Mouse (Mus musculus) ES-E14 (cell line): ENCODE measurements around the gene Rapgef3. TPM values are rescaled to one million over a fixed set of nuclear protein-coding genes. Genes with fewer than 3 reads are reported as not detected.

Experiments
- DNase-seq: peaks from one replicate; pipeline ENCODE4 v3.0.0-alpha.2; 2013; ENCODE audit warnings: low read depth, low spot score
- H3K27ac ChIP-seq: 2 replicates; pipeline ENCODE4 v1.5.1; 2012; ENCODE audit warnings: low read depth, mild to moderate bottlenecking, low read length, moderate library complexity, mixed read lengths; ENCODE audit not compliant: poor library complexity, insufficient read depth, severe bottlenecking
- H3K36me3 ChIP-seq: 2 replicates; pipeline ENCODE4 v1.6.1; 2012; ENCODE audit warnings: mild to moderate bottlenecking, low read length, moderate library complexity, mixed read lengths; ENCODE audit not compliant: control insufficient read depth, poor library complexity, insufficient read depth, severe bottlenecking
- H3K4me1 ChIP-seq, 2 experiments: fragments of 150-350 bp in 1 of 2; sonication (generic) in 1 of 2; 2 replicates each; pipeline ENCODE4 v1.6.1; 2012; ENCODE audit warnings: low read length in 2 of 2, mild to moderate bottlenecking in 1 of 2, mixed read lengths in 1 of 2; ENCODE audit not compliant: control insufficient read depth in 2 of 2, insufficient read depth in 2 of 2, poor library complexity in 1 of 2
- H3K4me3 ChIP-seq, 2 experiments: fragments of 150-350 bp in 1 of 2; sonication (generic) in 1 of 2; 2 replicates each; pipeline ENCODE4 v1.5.1; 2012; ENCODE audit warnings: low read length in 2 of 2, low read depth in 1 of 2, mild to moderate bottlenecking in 1 of 2, mixed read lengths in 1 of 2; ENCODE audit not compliant: insufficient read depth in 1 of 2, poor library complexity in 1 of 2, severe bottlenecking in 1 of 2
- H3K9ac ChIP-seq: 2 replicates; pipeline ENCODE4 v1.6.1; 2012; ENCODE audit warnings: low read depth, mild to moderate bottlenecking, low read length, mixed read lengths; ENCODE audit not compliant: poor library complexity, insufficient read depth, severe bottlenecking
- H3K9me3 ChIP-seq: fragments of 150-350 bp; sonication (generic); 2 replicates; pipeline ENCODE4 v1.6.1; 2012; ENCODE audit warnings: low read depth, mild to moderate bottlenecking, low read length; ENCODE audit not compliant: control insufficient read depth, insufficient read depth
- CHD2 ChIP-seq: IDR thresholded peaks from 2 replicates; pipeline ENCODE4 v1.6.1; 2014; ENCODE audit warnings: mild to moderate bottlenecking, low read depth, low read length, inconsistent platforms
- HCFC1 ChIP-seq: IDR thresholded peaks from 2 replicates; pipeline ENCODE4 v1.6.1; 2012; ENCODE audit warnings: low read length, inconsistent platforms, borderline replicate concordance; ENCODE audit not compliant: insufficient read depth
- MAFK ChIP-seq: IDR thresholded peaks from 2 replicates; pipeline ENCODE4 v1.6.1; 2014; ENCODE audit warnings: mild to moderate bottlenecking, low read depth, low read length, inconsistent platforms; ENCODE audit not compliant: insufficient read depth
- ZC3H11A ChIP-seq: IDR thresholded peaks from 2 replicates; pipeline ENCODE4 v1.6.1; 2012; ENCODE audit warnings: low read depth, mild to moderate bottlenecking, inconsistent platforms, low read length, borderline replicate concordance
- ZNF384 ChIP-seq: IDR thresholded peaks from 2 replicates; pipeline ENCODE4 v1.6.1; 2012; ENCODE audit warnings: low read depth, low read length, inconsistent platforms
- in situ Hi-C, 2 experiments: fragments of 600-800 bp; cut with MboI; formaldehyde crosslinking; loops; one replicate each; pipeline ENCODE4 v1.15.1; 2025; ENCODE audit warnings: low sequenced_read_pairs in 2 of 2, inconsistent platforms in 1 of 2; ENCODE audit not compliant: unreplicated experiment in 2 of 2
- total RNA-seq: library from RNA; depleted of rRNA; stranded (reverse); fragments of 300-350 nt; gene quantifications from 2 replicates; pipeline ENCODE4 v1.2.3, GENCODE M21; 2012

Rapgef3 gene
- total RNA-seq, 1 experiment = 12.7 TPM

DNA sequence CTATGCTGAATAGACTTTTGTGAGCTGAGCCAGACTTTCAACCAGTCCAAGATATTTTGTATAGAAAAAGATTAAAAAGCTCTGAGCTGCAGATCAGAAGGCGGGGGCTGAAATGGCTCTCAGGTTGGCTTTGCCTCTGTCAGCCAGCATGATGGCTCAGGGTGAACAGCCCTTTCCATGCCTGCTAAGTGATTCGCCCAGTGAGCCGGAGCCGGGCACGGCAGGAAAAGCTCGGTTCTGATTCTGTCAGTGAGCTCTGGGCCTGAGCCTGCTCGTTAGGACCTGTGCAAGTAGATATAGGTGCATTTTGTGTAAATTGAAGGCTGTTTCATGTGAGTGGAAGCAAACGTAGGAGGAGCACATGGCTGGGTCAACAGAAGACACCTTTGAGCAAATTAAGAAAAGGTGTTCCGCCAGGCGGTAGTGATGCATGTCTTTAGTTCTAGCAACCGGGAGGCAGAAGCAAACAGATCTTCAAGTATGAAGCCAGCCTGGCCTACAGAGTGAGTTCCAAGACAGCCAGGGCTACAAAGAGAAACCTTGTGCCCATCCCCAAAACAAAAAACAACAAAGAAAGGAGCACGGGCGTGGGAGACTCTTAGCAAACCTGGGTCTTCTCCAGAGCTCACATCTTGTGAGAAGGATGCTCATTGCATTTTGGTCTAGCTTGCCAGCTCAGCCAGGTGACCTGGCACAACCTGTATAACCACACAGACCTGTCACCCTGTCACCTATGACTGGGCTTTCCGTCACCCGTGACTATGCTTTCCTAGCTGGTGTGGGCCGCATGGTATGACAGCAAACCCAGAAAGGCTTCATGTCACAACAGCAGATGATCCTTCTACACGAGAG lies 43.2 kb downstream of the Rapgef3 start:
- Histone ChIP-seq H3K36me3 (no peaks in the 10 kb centered on the region), H3K4me3 (no peak overlapping the region), H3K27ac (no peak overlapping the region), H3K4me1 (no peaks in the 10 kb centered on the region), H3K9me3 (no peaks in the 10 kb centered on the region), H3K9ac (no peak overlapping the region)
- no peak for TF ChIP-seq CHD2
- no peak for TF ChIP-seq ZC3H11A
- no peak for TF ChIP-seq ZNF384
- TF ChIP-seq MAFK = no peak
- TF ChIP-seq HCFC1 = no peak
- in situ Hi-C loops = no loop called here
- no peak for DNase-seq

DNA sequence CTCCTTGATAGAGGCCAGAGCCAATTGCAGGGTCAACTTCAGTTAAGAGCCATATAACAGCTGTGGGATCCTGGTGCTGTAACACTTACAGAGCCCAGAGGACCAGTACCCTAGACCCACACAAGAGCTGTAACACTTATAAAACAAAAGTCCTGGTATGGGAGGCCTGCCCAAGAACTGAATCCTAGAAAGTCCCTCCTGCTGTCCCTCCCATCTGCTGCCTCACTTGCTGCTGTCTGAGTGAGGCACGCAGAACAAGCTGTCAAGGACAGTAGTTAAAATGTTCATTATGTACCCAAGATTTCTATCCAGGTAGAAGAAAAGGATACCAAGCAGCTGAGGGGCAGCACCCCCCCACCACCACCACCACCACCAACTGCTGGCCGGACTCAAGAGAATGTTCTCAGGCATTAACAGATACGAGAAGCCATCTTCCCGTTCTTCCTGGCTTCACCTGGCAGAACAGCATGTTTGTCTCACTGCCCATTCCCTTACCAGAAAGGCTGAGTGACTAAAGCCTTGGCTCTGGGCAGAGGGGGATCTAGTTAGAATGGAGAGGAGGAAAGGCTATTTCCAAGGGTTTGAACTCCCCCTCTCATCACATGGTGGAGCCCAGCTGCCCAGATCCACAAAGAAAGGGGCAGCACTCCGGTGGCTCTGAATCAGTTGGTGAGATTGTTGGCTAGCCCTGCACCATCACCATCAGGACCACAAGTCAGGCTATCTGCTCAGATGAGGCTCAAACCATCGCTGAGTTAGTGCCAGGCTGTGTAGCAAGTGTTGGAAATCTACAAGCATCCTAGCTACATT lies 44.0 kb downstream of the Rapgef3 start:
- Histone ChIP-seq H3K4me3 (no peak overlapping the region), H3K4me1 (no peaks in the 10 kb centered on the region), H3K9me3 (no peaks in the 10 kb centered on the region), H3K27ac (no peak overlapping the region), H3K36me3 (no peaks in the 10 kb centered on the region), H3K9ac (no peak overlapping the region)
- DNase-seq = no peak
- in situ Hi-C loops = no loop called here
- TF ChIP-seq ZNF384 (no peak), HCFC1 (no peak), CHD2 (no peak)

DNA sequence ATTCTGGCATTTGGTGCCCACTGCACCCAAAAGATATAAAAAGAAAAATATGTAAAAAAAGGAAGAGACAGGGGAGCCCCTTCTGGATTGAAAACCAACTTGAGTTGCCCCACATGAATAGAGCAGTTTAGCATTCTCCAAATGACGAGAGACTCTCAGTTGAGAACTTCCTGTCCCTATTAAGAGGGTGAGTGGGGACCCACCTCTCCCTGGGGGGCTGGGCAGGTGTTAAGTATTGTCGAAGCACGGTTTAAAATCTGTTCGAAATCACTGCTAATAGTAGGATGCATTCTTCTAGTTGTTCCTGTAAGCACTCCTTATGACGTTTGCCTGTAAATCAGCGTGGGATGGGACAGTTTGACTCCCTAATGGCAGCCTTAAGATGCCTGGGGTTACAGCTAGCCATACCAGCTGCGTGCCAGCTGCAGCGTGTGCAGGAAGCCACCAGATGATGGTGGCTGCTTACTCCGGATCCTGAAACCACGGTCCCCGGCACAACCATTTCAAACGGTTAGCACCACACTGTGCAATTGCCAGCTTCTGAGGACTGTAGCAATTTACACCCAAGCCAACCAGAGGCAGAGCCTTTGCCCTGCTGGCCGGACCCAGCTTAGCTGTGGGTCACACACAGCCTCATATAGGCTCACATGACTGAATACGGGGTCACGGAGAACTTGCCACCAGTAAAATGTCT lies 46.6 kb downstream of the Rapgef3 start:
- no peaks in the 10 kb centered on the region for H3K36me3 ChIP-seq
- no peak overlapping the region for H3K9ac ChIP-seq
- H3K4me1 ChIP-seq = no peaks in the 10 kb centered on the region
- no peak overlapping the region for H3K27ac ChIP-seq
- no peaks in the 10 kb centered on the region for H3K9me3 ChIP-seq
- in situ Hi-C loops = no loop called here
- no peak for TF ChIP-seq CHD2
- no peak for TF ChIP-seq HCFC1
- TF ChIP-seq MAFK = no peak
- no peak for TF ChIP-seq ZNF384
- TF ChIP-seq ZC3H11A = no peak
- no peak overlapping the region for H3K4me3 ChIP-seq
- no peak for DNase-seq

DNA sequence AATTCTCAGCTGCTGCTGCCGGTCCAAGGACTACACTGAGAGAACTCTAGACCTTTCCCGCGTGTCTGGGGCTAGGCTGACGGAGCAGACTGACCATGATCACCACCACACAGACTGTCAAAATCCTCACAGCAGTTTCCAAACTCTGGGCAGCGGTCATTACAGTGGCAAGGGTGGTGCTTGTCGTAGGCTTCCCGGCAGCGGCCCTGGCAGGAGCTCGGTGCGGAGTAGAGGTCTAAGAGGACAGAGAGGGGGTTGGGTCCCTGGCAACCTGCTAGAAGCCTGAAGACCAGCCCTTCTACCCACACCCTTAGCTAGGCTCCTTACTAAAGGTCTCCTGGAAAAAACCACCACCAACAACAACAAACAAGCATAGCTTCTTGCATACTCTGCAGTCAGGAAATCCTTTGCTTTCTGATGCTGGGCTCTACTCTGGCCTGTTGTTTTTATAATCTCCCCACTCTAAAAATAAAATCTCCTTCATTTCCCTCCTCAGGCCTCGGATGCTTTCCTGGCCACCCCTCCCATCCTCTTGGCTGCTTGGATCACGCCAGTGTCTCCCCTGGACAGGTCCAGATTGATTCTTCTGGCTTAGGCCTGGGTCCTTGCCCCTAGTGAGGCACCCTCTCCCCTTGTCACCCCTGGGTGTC lies 47.6 kb downstream of the Rapgef3 start:
- no peak overlapping the region for H3K9ac ChIP-seq
- no peak overlapping the region for H3K27ac ChIP-seq
- no peaks in the 10 kb centered on the region for H3K36me3 ChIP-seq
- no peaks in the 10 kb centered on the region for H3K9me3 ChIP-seq
- no peak overlapping the region for H3K4me3 ChIP-seq
- H3K4me1 ChIP-seq = no peaks in the 10 kb centered on the region
- no peak for TF ChIP-seq HCFC1
- no peak for TF ChIP-seq ZNF384
- no peak for TF ChIP-seq CHD2
- TF ChIP-seq ZC3H11A = no peak
- no peak for DNase-seq
- in situ Hi-C loops = no loop called here
